Mouse (Mus musculus): ENCODE data around the gene Tkt. TPM values are rescaled to one million over a fixed set of nuclear protein-coding genes. Genes with fewer than 3 reads are reported as not detected.

Tkt gene
- polyA plus RNA-seq, 1 experiment from 2014 or later = 316 TPM

DNA sequence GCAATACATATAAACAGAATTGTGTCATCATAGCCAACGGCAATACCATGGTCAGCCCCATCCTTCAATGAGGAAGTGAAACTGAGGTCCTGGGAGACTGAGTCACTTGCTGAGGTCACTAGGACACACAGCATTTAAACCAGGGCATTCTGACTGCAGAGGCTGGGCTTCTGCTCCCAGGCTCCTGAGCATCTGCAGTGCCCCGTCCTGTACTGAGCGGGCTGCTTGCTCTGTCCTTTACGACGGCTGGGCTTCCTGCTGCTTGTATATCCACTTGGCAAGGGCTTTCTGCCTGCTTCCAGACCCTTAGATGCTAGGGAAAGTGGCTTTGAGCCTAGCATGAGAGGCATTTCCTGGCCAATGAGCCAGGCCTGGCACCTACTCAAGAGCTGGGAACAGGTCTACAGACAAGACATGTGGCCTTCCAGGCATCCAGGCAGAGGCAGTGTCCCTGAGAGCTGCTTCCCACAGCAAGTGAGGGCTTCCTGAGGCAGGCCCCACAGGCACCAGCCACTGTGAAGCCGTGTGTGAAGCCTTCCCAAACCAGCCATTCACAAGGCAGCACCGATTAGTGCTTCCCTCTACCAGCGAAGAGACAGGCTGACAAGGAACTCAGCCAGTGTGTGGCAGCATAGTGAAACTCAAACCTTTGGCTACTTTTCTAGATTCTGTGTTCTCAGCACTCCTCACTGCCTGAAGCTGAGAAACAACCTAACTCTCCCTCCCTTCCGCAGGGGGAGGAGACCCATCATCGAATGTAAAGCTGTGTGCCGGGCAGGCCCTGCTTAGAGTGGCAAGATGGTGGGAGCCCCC is 45.3 kb downstream of the Tkt start:
- peak; percentile 30 for DNase-seq (ENCODE audit: low spot score)

DNA sequence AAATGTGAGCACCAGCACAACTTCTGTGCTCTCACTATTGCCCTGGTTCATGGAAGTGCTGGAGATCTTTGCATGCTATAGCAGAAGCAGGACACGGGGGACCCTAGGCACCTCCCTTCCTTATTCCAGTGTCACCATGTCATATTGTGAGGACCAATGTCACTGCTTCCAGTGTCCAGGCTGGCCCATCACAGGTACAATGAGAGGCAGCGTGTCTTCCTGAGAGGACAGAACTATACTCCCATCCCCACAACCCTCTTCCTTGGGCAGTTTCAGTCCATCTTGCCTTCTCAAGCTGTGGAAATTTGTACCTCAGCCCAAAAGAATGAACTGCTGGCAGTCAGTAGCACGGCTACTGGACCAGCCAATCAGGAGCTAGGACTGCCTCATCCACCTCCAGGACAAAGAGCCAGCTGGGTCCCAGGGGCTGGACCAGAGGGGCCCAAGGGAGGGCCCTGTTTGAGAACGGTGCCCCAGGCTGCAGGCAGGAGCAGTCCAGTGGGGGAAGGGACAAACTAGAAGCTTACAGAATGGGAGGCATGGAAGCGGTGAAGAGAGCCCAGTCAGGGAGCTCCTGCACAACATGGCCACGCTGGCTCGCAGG is 46.0 kb downstream of the Tkt start:
- H3K4me3 ChIP-seq = 0 out of 2 replicates have a peak overlapping the region, but pooled peaks have one; percentile 11
- H3K27me3 ChIP-seq (replicated peaks; ENCODE audit: low read depth, poor library complexity, severe bottlenecking) = no peaks in the 10 kb centered on the region
- DNase-seq (ENCODE audit: low spot score) = peak; percentile 70
- H3K9me3 ChIP-seq = no peaks in the 10 kb centered on the region
- peak overlapping the region; percentile 78 for H3K27ac ChIP-seq (replicated peaks)
- 37% methylated on average over 7 of the region's 7 CpGs for WGBS
- peaks cover 32% of the 10 kb centered on the region for H3K36me3 ChIP-seq (replicated peaks)
- peaks cover 42% of the 10 kb centered on the region for H3K4me1 ChIP-seq

More for the DNA sequence above, 45.3 kb downstream of the Tkt start:
- no peak overlapping the region for H3K4me3 ChIP-seq
- no peaks in the 10 kb centered on the region for H3K27me3 ChIP-seq (replicated peaks; ENCODE audit: low read depth, poor library complexity, severe bottlenecking)
- WGBS = 53% methylated on average over 11 of the region's 11 CpGs
- peaks cover 42% of the 10 kb centered on the region for H3K4me1 ChIP-seq
- H3K9me3 ChIP-seq = no peaks in the 10 kb centered on the region
- H3K36me3 ChIP-seq (replicated peaks) = peaks cover 24% of the 10 kb centered on the region
- peak overlapping the region; percentile 78 for H3K27ac ChIP-seq (replicated peaks)

DNA sequence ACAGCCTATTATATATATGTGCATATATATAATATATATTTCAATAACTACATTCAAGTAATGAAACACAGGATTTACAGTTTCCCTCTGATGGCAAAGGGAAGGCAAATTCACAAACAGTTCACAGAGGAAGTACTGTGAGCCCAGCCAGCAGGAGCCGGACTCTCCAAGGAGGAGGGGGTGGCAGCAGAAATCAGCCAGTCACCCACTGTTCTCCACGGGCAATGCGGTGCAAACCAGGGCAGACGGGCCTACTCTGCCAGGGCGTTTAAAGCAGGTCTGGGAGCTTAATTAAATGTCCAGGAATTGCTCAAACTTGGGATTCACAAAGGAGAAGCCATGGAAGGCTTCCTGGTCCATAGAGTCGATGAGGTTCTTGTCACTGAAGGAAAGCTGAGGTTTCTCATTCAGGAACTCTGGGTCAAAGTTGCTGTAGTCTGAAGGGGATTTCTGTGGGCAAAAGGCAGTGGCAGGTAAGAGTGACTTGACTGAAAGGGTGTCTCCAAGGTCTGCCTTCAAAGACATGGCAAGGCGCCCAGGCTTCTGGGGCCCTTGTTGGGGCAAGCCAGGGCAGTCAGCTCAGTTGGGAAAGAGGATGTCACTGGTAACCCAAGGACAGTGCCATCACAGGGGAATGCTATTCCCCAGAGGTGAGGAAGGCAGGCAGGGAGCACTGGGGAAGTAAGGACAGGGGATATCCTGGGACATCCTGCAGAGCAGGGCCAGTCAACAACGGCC is 47.6 kb downstream of the Tkt start:
- no peaks in the 10 kb centered on the region for H3K27me3 ChIP-seq (replicated peaks; ENCODE audit: low read depth, poor library complexity, severe bottlenecking)
- DNase-seq (ENCODE audit: low spot score) = no peak
- no peak overlapping the region for H3K4me3 ChIP-seq
- no peaks in the 10 kb centered on the region for H3K9me3 ChIP-seq
- 84% methylated on average over 8 of the region's 8 CpGs for WGBS
- H3K27ac ChIP-seq (replicated peaks) = no peak overlapping the region
- H3K36me3 ChIP-seq (replicated peaks) = peaks cover 45% of the 10 kb centered on the region
- H3K4me1 ChIP-seq = peaks cover 30% of the 10 kb centered on the region

DNA sequence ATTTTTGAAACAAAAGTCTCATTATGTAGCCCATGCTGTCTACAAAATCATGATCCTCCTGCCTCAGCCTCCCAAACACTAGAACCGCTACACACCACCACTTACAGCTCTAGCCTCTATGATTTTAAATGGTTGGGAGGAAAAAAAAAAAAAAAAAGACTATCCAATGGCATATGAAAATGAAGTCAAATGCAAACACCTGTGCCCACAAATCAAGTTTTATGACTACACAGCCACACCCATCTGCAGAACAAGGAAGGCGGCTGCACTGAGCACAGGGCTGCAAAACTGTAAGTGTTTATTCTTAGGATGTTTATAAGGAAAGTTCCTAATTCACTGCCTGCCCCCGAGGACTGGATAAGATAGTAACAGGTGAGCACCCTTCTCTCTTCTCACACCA is 48.2 kb downstream of the Tkt start:
- Histone ChIP-seq H3K4me1 (peaks cover 24% of the 10 kb centered on the region), H3K36me3 (replicated peaks) (peaks cover 51% of the 10 kb centered on the region), H3K27ac (replicated peaks) (no peak overlapping the region), H3K27me3 (replicated peaks; ENCODE audit: low read depth, poor library complexity, severe bottlenecking) (no peaks in the 10 kb centered on the region), H3K4me3 (no peak overlapping the region), H3K9me3 (no peaks in the 10 kb centered on the region)
- DNase-seq (ENCODE audit: low spot score) = no peak
- 96% methylated on average over 3 of the region's 3 CpGs for WGBS

DNA sequence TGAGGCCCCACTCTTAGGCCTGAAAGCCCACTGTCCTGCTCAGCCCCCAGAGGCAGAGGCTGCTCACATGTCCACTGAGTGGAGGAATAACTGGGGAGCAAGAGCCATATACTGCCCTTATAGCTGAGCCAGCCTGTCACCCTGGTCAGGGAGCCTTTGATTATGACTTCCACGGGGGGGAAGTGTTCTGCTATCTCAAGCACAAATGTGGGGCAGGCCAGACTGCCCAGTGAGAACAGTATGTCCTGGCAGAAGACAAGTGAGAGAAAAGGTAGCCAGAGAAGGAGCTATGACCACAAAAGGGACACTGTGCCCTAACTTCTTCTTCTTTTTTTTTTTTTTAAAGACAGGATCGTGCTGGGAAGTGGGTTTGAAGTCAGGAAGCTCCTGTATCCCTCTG is 49.0 kb downstream of the Tkt start:
- no peak for DNase-seq (ENCODE audit: low spot score)
- Histone ChIP-seq H3K36me3 (replicated peaks) (peaks cover 59% of the 10 kb centered on the region), H3K4me1 (peaks cover 21% of the 10 kb centered on the region), H3K27me3 (replicated peaks; ENCODE audit: low read depth, poor library complexity, severe bottlenecking) (no peaks in the 10 kb centered on the region), H3K4me3 (no peak overlapping the region), H3K27ac (replicated peaks) (no peak overlapping the region), H3K9me3 (no peaks in the 10 kb centered on the region)
- 71% methylated on average over 2 of the region's 2 CpGs for WGBS

DNA sequence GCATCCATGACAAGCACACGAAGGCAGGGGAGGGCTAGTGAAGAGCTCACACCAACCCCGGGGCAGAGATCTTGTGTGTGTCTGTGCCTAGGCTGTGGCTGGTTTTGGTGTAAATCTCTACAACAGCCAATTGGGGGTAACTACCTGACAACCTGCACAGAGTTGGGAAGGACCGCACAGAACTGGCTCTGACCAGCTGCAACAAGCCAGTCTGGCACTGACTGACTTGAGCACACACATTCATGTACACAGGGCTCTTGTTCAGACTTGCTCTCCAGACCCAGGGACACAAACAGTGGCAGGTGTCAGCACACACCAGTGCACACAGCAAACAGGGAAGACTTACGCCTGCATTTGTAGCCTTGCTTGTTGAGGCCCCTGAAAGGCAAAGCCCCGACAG is 58.7 kb downstream of the Tkt start:
- DNase-seq (ENCODE audit: low spot score) = no peak
- Histone ChIP-seq H3K27ac (replicated peaks) (no peak overlapping the region), H3K9me3 (no peaks in the 10 kb centered on the region), H3K4me1 (peaks cover 28% of the 10 kb centered on the region), H3K36me3 (replicated peaks) (peaks cover 67% of the 10 kb centered on the region), H3K27me3 (replicated peaks; ENCODE audit: low read depth, poor library complexity, severe bottlenecking) (no peaks in the 10 kb centered on the region), H3K4me3 (no peak overlapping the region)
- WGBS = 87% methylated on average over 5 of the region's 5 CpGs

DNA sequence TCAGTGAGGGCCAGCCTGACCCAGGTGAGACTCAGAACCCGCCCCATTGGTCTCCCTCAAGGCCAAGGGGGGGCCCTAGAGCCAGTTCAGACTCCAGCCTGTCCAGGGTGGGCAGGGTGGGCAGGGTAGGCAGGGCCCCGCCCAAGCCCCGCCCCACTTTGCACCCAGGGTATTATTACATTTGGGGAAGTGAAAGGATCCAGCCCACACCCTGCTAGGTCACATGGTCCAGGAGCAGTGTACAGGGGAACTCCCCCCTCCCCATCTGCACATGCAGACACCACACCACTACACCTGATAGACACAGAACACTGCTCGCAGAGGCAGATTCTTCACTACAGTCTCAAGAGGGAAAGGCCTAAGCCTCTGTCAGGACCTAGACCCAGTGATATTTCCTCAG is 59.5 kb downstream of the Tkt start:
- Histone ChIP-seq H3K4me3 (no peak overlapping the region), H3K27me3 (replicated peaks; ENCODE audit: low read depth, poor library complexity, severe bottlenecking) (no peaks in the 10 kb centered on the region), H3K4me1 (peaks cover 36% of the 10 kb centered on the region), H3K9me3 (no peaks in the 10 kb centered on the region), H3K36me3 (replicated peaks) (peaks cover 58% of the 10 kb centered on the region), H3K27ac (replicated peaks) (no peak overlapping the region)
- 82% methylated on average over 4 of the region's 4 CpGs for WGBS
- DNase-seq (ENCODE audit: low spot score) = no peak

DNA sequence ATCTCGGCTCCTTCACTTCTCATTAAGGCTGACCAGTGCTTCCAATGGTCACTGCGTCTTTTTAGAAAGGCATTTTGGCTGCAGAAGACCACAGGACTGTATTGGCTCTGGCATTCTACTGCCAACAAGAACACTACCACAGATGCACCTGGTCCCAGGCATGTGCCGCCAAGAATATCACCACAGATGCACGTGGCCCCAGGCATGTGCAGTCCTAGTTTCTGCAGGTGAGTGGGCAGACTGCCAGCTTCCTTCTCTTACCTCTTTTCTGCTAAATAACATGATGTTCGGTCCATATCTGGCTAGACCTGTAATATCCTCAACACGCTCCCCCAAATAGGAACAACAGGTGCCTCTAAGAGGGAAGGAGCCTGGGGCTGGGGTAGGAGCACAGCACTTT is 60.0 kb downstream of the Tkt start:
- Histone ChIP-seq H3K27me3 (replicated peaks; ENCODE audit: low read depth, poor library complexity, severe bottlenecking) (no peaks in the 10 kb centered on the region), H3K36me3 (replicated peaks) (peaks cover 57% of the 10 kb centered on the region), H3K27ac (replicated peaks) (no peak overlapping the region), H3K4me1 (peaks cover 41% of the 10 kb centered on the region), H3K4me3 (no peak overlapping the region), H3K9me3 (no peaks in the 10 kb centered on the region)
- no peak for DNase-seq (ENCODE audit: low spot score)
- WGBS = 93% methylated on average over 6 of the region's 6 CpGs

DNA sequence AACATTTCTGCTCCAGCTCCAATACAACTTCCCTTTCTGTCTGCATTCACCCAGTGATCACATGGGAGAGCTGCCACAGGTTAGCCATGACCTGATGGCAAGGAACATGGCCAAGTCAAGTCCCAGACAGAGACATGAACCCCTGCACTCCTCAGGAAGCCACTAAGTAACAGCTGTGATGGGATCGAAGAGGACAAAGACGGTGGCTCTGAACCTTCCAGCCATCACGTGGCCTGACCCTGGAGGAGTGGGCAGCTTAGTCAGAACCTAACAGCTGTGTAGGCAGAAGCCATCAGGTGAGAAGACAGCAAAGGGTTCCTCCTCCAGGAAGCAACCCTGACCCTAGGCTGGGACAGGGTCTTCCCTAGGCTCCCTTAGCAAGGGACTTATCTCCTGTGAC is 61.3 kb downstream of the Tkt start:
- no peaks in the 10 kb centered on the region for H3K9me3 ChIP-seq
- H3K4me1 ChIP-seq = peaks cover 43% of the 10 kb centered on the region
- WGBS = 90% methylated on average over 3 of the region's 3 CpGs
- H3K27me3 ChIP-seq (replicated peaks; ENCODE audit: low read depth, poor library complexity, severe bottlenecking) = no peaks in the 10 kb centered on the region
- H3K36me3 ChIP-seq (replicated peaks) = peaks cover 49% of the 10 kb centered on the region
- H3K27ac ChIP-seq (replicated peaks) = peak overlapping the region; percentile 24; the same call in 1 of the 2 replicates
- H3K4me3 ChIP-seq = no peak overlapping the region
- no peak for DNase-seq (ENCODE audit: low spot score)

DNA sequence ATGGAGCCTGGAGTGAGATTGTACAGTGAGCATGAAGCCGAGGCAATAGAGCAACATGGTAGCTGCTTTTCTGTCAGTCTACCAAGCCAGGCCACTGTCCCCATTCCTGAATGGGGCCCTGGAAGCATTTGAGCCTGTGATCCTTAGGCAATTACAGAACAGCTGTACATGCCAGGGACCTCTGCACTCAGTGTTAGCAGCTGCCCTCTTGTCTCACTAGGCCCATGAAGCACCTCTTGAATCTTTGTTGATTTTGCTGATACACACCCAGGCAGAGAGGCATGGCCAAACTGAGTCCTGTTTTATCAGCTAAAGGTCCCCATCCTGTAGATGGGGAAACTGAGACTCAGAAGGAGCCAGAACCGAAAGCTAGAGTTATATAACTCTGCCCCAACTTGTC is 62.1 kb downstream of the Tkt start:
- no peaks in the 10 kb centered on the region for H3K27me3 ChIP-seq (replicated peaks; ENCODE audit: low read depth, poor library complexity, severe bottlenecking)
- no peak overlapping the region for H3K4me3 ChIP-seq
- WGBS = 69% methylated on average over 2 of the region's 2 CpGs
- no peaks in the 10 kb centered on the region for H3K9me3 ChIP-seq
- H3K4me1 ChIP-seq = peaks cover 47% of the 10 kb centered on the region
- 0 out of 2 replicates have a peak overlapping the region, but pooled peaks have one; percentile 35 for H3K27ac ChIP-seq (replicated peaks)
- no peak for DNase-seq (ENCODE audit: low spot score)
- peaks cover 44% of the 10 kb centered on the region for H3K36me3 ChIP-seq (replicated peaks)

DNA sequence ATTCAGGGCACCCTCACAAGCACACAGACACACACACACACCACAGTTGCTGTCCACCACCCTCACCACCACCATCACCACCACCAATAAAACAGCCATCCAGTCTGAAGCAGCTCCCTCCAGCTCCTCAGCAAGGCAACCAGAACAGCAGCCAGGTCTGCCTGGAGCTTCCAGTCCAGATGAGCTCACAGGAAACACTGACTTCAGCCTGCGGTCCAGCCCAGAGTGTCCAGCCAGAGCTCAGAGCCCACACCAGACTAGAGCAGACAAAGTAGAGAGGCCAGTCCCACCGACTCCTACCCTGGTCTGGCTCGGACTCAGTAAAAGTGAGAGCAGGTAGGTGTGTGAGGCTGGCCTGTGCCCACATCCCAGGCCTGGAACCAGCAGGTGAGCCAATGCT is 62.8 kb downstream of the Tkt start:
- no peaks in the 10 kb centered on the region for H3K9me3 ChIP-seq
- H3K4me1 ChIP-seq = peaks cover 50% of the 10 kb centered on the region
- 78% methylated on average over 3 of the region's 3 CpGs for WGBS
- no peak for DNase-seq (ENCODE audit: low spot score)
- H3K36me3 ChIP-seq (replicated peaks) = peaks cover 38% of the 10 kb centered on the region
- H3K27me3 ChIP-seq (replicated peaks; ENCODE audit: low read depth, poor library complexity, severe bottlenecking) = no peaks in the 10 kb centered on the region
- no peak overlapping the region for H3K4me3 ChIP-seq
- peak overlapping the region; percentile 48; the same call in 1 of the 2 replicates for H3K27ac ChIP-seq (replicated peaks)

DNA sequence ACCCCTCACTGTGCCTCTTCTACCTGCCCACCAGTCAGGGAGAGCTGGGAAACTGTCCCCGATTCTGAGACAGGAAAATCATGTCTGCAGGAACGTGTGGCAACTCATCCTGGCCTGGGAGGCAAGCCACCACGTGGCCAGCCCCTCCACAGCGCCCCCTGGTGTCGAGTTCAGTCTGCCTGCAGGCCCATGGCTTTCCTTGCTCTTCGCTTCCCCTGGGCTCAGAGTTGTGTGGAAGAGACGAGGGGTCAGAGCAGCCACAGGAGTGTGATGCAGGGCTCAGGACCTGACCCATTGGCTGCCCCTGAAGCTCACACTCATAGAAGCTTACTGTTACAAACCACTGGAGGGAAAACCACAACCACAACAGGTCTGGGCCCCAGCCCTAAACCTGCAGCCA is 64.4 kb downstream of the Tkt start:
- peak; percentile 87 for DNase-seq (ENCODE audit: low spot score)
- Histone ChIP-seq H3K4me3 (no peak overlapping the region), H3K27me3 (replicated peaks; ENCODE audit: low read depth, poor library complexity, severe bottlenecking) (no peaks in the 10 kb centered on the region), H3K4me1 (peaks cover 54% of the 10 kb centered on the region), H3K27ac (replicated peaks) (peak overlapping the region; percentile 21), H3K36me3 (replicated peaks) (peaks cover 28% of the 10 kb centered on the region), H3K9me3 (no peaks in the 10 kb centered on the region)
- 19% methylated on average over 7 of the region's 7 CpGs for WGBS
